Mouse (Mus musculus) activated CD4-positive, CD25-positive, alpha-beta regulatory T cell, adult 4 months (primary cell): ENCODE data around the gene Actb. TPM values are rescaled to one million over a fixed set of nuclear protein-coding genes. Genes with fewer than 3 reads are reported as not detected.
"Not testable (repeated sequence)": the region's sequence is repeated elsewhere in the genome, so short reads cannot be mapped to it uniquely, and the experiment has no call there.

Experiments used
- ATAC-seq: one replicate; pipeline ENCODE4 v1.8.0; 2017
- polyA plus RNA-seq, 2 experiments: library from polyadenylated mRNA; unstranded; fragments of 100-300 nt; shearing (Covaris generic); gene quantifications; one replicate each; pipeline ENCODE4 v1.2.1; 2017

Gene Actb
- polyA plus RNA-seq, 2 experiments from 2014 or later = 26,186 to 54,151 TPM

- no peak for ATAC-seq
Measured at GRCm38 (mm10) chr5:142901846-142902505, 4.6 kb downstream of the Actb start.

DNA sequence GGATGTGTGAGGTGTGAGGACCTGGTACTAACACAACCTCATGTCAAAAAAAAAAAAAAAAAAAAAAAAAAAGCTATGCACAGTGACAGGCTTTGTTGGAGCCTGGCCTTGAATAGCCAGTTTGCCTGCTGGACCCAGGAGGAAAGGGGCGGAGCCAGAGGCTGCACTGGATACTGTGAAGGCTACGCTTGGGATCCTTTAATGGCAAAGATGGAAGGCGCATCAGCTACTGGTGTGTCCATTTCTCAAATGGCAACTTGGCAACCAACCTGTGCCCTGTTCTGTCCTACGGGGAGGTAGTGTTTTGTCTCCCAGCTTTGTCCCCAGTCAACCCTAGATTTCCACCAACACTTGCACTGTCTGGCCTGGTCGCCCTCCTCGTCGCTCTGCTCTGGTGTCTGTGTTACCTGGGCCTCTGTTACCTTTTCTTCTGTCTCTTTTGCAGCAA lies 5.2 kb downstream of the Actb start:
- no peak for ATAC-seq

- no peak for ATAC-seq
Measured at GRCm38 (mm10) chr5:142900651-142901050, 5.9 kb downstream of the Actb start.

DNA sequence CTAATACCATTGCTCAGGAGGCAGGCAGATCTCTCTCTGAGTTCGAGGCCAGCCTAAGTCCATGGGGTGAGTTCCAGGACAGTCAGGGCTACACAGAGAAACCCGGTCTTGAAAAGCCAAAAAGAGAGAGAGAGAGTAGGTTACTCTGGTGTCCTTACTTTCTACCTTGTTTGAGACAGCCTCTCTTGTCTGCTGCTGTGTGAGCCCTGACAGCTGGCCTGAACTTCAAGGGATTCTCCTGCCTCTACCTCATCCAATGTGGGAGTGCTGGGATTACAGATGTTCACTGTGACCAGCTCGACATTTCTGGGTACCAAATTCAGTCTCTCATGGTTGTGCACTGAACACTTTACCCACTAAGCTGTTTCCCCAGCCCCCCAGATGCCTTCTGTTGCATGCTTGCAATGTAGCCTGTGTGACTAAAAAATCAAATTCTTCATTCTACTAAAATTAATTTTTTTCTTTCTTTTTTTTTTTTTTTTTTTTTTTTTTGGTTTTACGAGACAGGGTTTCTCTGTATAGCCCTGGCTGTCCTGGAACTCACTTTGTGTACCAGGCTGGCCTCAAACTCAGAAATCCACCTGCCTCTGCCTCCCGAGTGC lies 6.5 kb downstream of the Actb start:
- no peak for ATAC-seq

DNA sequence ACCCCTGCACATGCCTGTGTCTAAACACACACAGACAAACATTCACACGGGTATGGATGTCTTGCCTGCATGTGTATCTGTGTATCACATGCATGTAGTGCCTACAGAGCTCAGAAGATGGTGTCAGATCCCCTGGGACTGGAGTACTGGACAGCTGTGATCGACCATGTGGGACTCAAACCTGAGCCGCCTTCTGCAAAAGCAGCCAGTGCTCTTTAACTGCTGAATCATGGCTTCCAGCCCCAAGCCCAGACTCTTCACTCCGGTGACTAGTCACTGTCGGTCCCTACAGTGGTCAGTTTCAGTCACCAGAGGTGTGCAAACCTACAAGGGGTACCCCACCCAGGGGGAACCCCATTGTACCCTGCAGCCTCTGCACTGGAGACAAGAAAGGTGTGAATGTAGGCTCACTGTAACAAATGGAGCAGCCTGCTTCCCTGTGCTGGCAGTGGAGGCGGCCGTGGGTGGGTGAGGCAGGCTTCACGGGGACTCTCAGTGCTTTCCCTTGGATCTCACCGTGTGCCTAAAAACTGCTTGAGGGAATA lies 7.4 kb downstream of the Actb start:
- ATAC-seq = no peak

- ATAC-seq = no peak
Measured at GRCm38 (mm10) chr5:142898316-142898715, 8.2 kb downstream of the Actb start.

DNA sequence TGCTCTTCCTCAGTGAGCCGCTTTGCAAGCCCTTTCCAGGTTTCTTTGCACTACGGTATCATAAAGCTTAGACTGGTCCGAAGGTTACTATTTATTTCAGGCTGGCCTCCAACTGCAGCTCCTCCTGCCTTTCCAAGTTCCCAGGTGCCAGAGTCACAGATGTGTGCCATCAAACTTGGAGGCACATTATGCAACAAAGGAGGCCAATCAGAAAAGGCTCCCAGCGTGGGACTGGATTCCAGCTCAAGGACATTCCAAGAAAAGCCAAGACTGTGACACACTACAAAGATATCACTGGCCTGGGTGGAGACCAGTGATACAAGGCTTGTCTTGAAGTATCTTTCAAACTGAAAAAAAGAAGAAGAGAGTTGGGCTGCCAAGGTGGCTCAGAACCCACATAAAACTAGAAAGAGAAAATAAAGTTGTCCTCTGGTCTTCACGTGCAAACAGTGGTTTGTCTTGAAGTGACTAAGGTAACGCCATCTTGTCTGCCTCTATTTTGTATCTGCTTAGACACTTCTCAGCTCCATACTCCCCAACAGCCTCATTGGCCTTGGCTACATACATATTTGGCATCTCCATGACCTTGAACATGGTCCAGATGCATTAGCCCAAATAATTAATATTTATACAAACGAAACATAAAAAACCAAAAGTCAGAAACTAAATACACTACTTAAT lies 8.8 kb downstream of the Actb start:
- ATAC-seq = no peak

- ATAC-seq = peak; percentile 33
Measured at GRCm38 (mm10) chr5:142896713-142897112, 9.8 kb downstream of the Actb start.

DNA sequence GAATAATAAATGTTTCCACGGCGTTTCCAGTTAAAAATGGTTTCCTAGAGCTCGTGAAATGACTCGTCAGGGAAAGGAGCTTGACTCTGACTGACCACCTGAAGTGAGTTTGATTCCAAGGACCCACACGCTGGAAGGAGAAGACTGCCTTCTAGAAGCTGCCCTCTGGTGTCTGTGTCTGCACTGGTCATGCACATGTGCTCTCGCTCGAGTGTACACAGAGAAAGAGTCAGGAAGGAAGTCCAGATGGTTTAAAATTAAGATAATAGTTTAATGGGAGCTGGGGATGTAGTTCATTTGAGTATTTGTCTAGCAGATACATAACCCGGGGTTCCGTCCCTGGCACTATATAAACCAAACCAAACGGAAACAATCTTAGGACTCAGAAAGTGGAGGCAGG lies 10.4 kb downstream of the Actb start:
- no peak for ATAC-seq

DNA sequence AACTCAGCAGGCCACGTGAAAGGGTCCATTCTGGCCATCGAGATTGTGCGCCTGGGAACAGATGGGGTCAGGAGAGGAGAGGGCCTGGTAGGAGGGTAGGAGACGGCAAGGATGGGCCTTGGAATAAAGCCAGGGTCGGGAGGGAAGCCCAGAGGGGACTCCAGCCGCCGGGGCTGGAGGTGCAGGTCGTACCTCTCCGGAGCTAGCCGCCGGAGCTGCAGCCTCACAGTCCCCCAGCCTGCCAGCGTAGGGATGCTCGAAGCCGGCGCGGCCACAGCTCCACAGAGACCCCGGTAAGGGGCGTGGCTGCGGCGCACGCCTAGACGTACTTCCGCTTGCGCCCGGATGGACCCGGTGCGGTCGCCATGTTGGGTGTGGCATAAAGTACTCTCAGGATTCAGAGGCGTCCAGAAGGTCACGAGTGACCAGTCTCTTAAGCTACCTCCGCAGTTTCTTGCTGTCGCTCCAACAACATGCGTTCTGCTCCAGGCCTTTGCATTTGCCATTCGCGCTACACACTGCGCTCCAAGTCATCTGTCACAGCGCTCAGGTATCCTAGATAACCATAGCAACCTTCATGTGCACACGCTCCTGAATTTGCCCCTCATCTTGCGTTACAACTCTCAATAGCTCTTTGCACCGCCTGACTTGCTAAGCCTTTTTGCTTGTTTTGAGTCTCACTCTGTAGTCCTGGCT lies 11.5 kb downstream of the Actb start, which contains the start of gene Fbxl18:
Gene Fbxl18 (minus strand): TSS at position 504 of the 696 bp plus-strand sequence.
- peak; percentile 85 for ATAC-seq

DNA sequence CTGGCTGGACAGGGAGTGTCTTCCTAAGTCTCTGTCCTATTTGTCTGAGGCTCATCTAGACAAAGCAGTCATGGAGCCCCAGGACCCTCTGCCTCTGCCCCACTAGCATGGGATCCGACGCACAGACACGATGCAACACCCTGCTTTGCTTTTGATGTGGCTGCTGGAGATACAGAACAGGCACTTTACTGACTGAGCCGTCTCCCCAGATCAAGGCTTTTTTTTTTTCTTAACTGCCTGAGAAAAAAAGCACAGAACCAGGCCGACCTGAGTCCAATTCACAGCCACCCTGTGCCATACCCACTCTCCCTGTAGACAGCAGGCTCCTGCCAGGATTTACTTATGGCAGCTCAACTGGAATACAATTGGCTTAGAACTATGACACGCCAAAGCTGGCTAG lies 15.2 kb downstream of the Actb start:
- ATAC-seq = no peak

- ATAC-seq = not testable (repeated sequence)
Measured at GRCm38 (mm10) chr5:142887533-142887932, 19.0 kb downstream of the Actb start.

GRCm38 (mm10) chr5:142886761-142887160 lies 19.8 kb downstream of the Actb start:
- ATAC-seq = no peak

- no peak for ATAC-seq
Measured at GRCm38 (mm10) chr5:142886181-142886580, 20.4 kb downstream of the Actb start.

DNA sequence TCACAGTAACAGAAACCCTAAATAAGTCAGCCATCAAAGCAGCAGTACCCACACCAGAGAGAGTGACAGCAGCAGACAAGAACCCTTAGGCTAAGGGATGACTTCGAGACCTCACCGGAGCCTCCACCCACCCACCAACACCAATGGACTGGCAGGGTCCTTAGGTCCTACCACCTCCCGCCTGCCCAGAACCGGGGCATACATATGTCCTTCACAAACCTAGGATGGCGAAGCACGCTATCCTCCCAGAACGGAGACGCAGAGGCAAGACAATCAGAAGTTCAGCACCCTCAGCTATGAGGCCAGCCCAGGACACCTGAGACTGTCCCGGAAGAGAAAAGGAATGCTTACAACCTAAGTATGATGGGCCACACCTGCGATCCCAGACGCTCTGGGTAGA lies 24.1 kb downstream of the Actb start:
- no peak for ATAC-seq

DNA sequence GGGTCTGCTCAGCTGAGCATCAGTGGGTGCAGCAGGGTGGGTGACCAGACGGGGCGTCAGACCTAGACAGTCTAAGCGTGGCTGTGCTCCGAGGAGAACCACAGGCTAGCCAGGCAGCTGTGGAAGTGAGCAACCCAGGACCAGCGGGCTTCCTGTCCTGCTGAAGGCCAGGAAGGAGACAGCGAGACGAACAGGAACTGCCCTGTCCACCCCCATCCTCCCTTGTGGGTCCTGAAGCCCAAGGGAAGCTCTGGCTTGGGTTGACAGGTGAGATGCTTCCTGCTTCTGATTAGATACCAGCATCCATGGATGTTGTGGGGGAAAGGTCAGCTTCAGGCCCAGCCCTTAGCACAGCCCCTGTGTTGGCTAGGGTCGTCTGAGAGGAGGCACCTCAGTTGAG lies 24.6 kb downstream of the Actb start:
- ATAC-seq = no peak

DNA sequence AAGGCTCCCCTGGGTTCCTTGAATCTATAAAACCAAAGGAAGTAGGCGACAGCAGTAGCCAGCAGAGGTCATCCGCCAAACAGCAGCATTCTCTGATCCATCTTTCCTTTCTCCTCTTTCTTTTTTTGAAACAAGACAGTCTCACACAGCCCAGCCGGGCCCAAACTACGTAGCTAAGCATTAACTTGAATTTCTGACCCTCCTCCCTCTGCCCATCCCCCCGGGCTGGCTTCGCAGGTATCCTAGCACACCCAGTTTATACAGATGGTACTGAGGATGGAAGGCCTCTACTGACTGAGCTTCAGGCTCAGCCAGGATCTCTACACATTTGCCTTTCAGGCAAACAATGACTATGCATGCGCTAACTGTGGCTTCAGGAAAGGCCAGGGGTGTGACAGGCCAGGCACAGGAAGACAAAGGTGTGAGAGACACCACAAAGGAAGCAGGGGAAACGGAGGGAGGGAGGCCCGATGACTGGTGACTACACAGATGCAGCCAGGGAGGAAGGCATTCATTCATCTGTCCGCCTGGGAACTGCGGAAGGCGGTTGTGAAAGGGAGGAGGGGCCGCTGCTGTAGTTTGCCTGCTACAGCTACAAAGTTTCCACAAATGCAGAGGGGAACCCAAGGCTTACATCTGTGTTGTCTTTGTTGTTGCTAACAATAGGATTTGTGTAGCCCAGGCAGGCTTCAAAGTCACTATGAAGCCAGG lies 25.6 kb downstream of the Actb start:
- ATAC-seq = peak; percentile 11

DNA sequence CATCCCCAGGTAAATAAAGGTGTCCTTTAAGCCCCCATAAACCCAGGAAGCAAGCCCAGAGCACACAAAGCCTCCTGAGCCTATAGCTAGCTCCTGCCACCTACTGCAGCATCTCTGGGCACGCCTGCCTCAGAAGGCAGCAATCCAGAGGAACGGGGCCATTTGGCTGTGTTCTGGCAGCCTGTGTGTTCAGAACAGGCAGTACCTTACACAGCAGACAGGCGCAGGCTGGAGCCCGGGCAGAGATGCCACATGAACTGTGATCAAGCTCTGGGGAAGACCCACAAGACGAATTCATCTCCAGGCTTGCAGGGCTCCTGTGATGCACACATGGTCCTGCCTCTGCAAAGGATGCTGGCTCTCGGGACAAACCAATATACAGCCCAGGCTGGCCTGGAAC lies 26.3 kb downstream of the Actb start:
- no peak for ATAC-seq

DNA sequence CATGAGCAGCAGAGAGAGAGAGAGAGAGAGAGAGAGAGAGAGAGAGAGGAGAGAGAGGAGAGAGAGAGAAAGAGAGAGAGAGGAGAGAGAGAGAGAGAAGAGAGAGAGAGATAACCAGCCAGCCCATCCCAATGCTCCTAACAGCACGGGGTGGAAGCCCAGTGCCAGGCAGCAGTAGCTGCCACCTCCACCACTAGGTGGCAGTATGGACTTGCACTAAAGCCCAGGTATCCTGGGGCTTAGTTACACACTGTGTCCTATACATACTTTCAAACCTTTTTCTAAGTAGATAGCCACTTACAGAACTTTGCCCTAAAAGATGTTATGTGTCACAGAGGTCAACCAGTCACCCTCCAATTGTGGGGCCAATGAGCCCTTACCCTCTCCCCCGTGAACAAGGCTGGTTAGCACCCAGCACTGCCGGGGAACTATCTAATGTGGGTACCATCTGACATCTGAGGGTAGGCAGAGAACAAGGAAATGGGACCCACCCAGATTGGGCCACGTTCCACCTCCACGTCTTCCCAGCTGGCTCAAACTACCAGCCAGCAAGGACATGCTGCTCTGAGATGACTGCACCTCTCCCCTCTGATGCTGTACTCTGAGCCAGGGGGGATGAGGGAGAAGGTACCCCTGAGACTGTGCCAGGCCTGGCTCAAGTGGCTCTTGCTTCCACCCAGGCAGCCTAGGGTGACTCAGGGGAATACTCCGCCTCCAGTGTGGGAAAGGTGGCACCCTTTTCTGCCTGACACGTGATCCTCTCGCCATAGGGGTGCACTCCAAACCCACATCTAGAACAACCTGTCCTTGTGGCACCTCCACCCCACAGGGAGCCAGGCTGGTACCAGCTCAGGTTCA lies 27.0 kb downstream of the Actb start:
- ATAC-seq = peak; percentile 80

- no peak for ATAC-seq
Measured at GRCm38 (mm10) chr5:142878570-142878969, 28.0 kb downstream of the Actb start.
